Mouse (Mus musculus) midbrain, embryonic 13.5 days (tissue): ENCODE results near the gene 4933427D14Rik. TPM values are rescaled to one million over a fixed set of nuclear protein-coding genes. Genes with fewer than 3 reads are reported as not detected.

Experiments used
- ATAC-seq: fragments of 200-750 bp; cut with Nextera tagmentation; 2 replicates; pipeline ENCODE4 v1.8.0; 2017; ENCODE audit warnings: mild to moderate bottlenecking, moderate TSS enrichment, moderate library complexity
- H3K27ac ChIP-seq: fragments of 300-500 bp; sonication (generic); 2 replicates; pipeline ENCODE4 v1.5.1; 2015; ENCODE audit warnings: inconsistent platforms, mild to moderate bottlenecking, moderate library complexity
- H3K27me3 ChIP-seq: fragments of 300-500 bp; sonication (generic); 2 replicates; pipeline ENCODE4 v1.6.1; 2015; ENCODE audit warnings: mild to moderate bottlenecking, inconsistent platforms
- H3K36me3 ChIP-seq: fragments of 300-500 bp; sonication (generic); 2 replicates; pipeline ENCODE4 v1.6.1; 2015; ENCODE audit warnings: mild to moderate bottlenecking, inconsistent platforms
- H3K4me1 ChIP-seq: fragments of 300-500 bp; sonication (generic); replicated peaks from 2 replicates; pipeline ENCODE4 v1.6.1; 2015; ENCODE audit warnings: inconsistent platforms
- H3K4me2 ChIP-seq: fragments of 300-500 bp; sonication (generic); replicated peaks from 2 replicates; pipeline ENCODE4 v1.6.1; 2015; ENCODE audit warnings: moderate library complexity, mild to moderate bottlenecking, inconsistent platforms
- H3K4me3 ChIP-seq: fragments of 300-500 bp; sonication (generic); replicated peaks from 2 replicates; pipeline ENCODE4 v1.5.1; 2015; ENCODE audit warnings: mild to moderate bottlenecking, inconsistent platforms
- H3K9ac ChIP-seq: fragments of 300-500 bp; sonication (generic); replicated peaks from 2 replicates; pipeline ENCODE4 v1.6.1; 2015; ENCODE audit warnings: mild to moderate bottlenecking, inconsistent platforms
- H3K9me3 ChIP-seq: fragments of 300-500 bp; sonication (generic); 2 replicates; pipeline ENCODE4 v1.6.1; 2016; ENCODE audit warnings: mild to moderate bottlenecking, inconsistent platforms
- WGBS: fragments of 180-500 bp; shearing (Covaris S2); methylation state at CpG from one replicate; pipeline ENCODE4 v1.1.7; 2015; 5-methylcytosine and 5-hydroxymethylcytosine counted together
- polyA plus RNA-seq: library from polyadenylated mRNA; unstranded; fragments of >200 nt; fragmentation: Nextera tagmentation; extraction: Ambion mirVana; gene quantifications from 2 replicates; pipeline ENCODE4 v1.2.1, GENCODE M21; 2015

The 4933427D14Rik gene
- polyA plus RNA-seq, 1 experiment from 2014 or later, result 31.0 TPM

- H3K36me3 ChIP-seq, result no peaks in the 10 kb centered on the region
- 81% methylated on average over 4 of the region's 4 CpGs for WGBS
- ATAC-seq, result no peak
Measured at GRCm38 (mm10) chr11:72123531-72123930, 83.7 kb downstream of the 4933427D14Rik start.

GRCm38 (mm10) chr11:72120354-72120753 lies 86.9 kb downstream of the 4933427D14Rik start:
- H3K4me1 ChIP-seq, result peaks cover 9% of the 10 kb centered on the region; the same call in 1 of the 2 replicates
- ATAC-seq, result no peak
- no peaks in the 10 kb centered on the region for H3K27me3 ChIP-seq
- H3K4me3 ChIP-seq, result no peak overlapping the region
- WGBS, result 94% methylated on average over 6 of the region's 6 CpGs
- H3K36me3 ChIP-seq, result no peaks in the 10 kb centered on the region
- no peaks in the 10 kb centered on the region for H3K9me3 ChIP-seq
- H3K9ac ChIP-seq, result no peak overlapping the region
- no peak overlapping the region for H3K27ac ChIP-seq
- no peak overlapping the region for H3K4me2 ChIP-seq

More at GRCm38 (mm10) chr11:72123531-72123930, 83.7 kb downstream of the 4933427D14Rik start:
- Histone ChIP-seq H3K27ac (no peak overlapping the region), H3K4me1 (peaks cover 5% of the 10 kb centered on the region; the same call in 1 of the 2 replicates), H3K4me2 (no peak overlapping the region), H3K4me3 (no peak overlapping the region), H3K27me3 (no peaks in the 10 kb centered on the region), H3K9me3 (no peaks in the 10 kb centered on the region), H3K9ac (no peak overlapping the region)

DNA sequence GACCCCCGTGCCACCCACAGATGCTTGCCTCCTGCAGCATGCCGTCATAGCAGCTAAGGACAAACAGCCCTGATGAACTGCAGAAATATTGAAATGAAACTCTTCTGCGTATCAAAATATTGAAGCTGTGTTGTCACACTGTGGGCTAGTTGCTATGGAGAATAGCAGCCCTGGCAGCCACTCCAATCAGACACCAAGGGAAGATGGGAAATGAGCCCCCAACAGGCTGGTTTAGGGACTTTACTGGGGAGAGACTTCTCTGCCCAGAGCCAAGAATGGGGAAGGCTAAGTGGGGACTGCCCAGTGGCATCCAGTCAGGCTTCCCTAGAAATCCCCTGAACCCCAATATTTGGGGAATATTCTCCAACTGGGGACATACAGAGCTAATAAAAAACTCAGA lies 88.6 kb downstream of the 4933427D14Rik start:
- Histone ChIP-seq H3K4me2 (no peak overlapping the region), H3K9ac (no peak overlapping the region), H3K4me1 (peaks cover 9% of the 10 kb centered on the region; the same call in 1 of the 2 replicates), H3K9me3 (no peaks in the 10 kb centered on the region), H3K27ac (no peak overlapping the region), H3K4me3 (no peak overlapping the region), H3K36me3 (no peaks in the 10 kb centered on the region), H3K27me3 (no peaks in the 10 kb centered on the region)
- no peak for ATAC-seq
- 88% methylated on average over 3 of the region's 3 CpGs for WGBS

DNA sequence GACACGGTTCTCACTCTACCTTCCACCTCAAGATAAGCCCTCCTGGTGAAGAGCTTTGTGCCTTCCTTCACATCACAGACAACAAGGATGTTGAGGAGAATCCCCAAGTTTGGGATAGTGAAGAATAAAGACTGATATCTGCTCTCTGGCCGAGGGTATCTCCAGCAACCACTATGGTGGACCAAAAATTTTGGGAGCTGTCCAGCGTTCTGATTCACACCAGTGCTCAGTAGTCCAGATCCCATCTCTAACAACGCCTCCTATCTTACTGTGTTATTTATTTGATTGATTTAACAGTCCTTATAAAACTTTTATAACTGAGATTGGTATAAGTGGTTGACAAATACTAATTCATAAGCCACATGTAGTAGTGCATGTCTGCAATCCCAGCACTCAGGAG lies 94.0 kb downstream of the 4933427D14Rik start:
- 64% methylated on average over 4 of the region's 4 CpGs for WGBS
- Histone ChIP-seq H3K9ac (no peak overlapping the region), H3K27ac (no peak overlapping the region), H3K4me1 (peaks cover 9% of the 10 kb centered on the region; the same call in 1 of the 2 replicates), H3K4me2 (no peak overlapping the region), H3K27me3 (no peaks in the 10 kb centered on the region), H3K4me3 (no peak overlapping the region), H3K9me3 (no peaks in the 10 kb centered on the region), H3K36me3 (no peaks in the 10 kb centered on the region)
- no peak for ATAC-seq

DNA sequence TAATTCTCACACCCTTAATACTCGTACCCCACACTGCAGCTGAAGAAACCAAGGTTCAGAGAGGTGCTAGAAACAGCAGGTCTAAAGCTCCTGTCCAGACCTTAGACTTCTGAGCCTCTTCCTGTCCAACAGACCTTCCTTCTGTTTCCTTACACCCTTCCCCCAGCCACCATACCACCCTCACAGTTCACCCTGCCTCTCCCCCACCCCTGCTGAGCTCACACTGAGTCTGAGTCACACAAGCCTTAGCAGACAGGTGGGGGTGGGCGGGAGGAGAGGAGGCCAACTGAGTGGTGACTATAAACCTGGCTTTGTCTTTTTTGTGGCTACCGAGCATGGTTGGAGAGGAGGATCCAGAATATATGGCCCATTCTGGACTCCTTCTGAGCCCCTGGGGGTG lies 96.5 kb downstream of the 4933427D14Rik start:
- no peak overlapping the region for H3K4me2 ChIP-seq
- no peaks in the 10 kb centered on the region for H3K9me3 ChIP-seq
- ATAC-seq, result no peak
- no peak overlapping the region for H3K27ac ChIP-seq
- WGBS, result 57% methylated on average over 3 of the region's 3 CpGs
- H3K4me1 ChIP-seq, result peaks cover 4% of the 10 kb centered on the region; the same call in 1 of the 2 replicates
- no peak overlapping the region for H3K4me3 ChIP-seq
- H3K27me3 ChIP-seq, result no peaks in the 10 kb centered on the region
- H3K36me3 ChIP-seq, result no peaks in the 10 kb centered on the region
- no peak overlapping the region for H3K9ac ChIP-seq

DNA sequence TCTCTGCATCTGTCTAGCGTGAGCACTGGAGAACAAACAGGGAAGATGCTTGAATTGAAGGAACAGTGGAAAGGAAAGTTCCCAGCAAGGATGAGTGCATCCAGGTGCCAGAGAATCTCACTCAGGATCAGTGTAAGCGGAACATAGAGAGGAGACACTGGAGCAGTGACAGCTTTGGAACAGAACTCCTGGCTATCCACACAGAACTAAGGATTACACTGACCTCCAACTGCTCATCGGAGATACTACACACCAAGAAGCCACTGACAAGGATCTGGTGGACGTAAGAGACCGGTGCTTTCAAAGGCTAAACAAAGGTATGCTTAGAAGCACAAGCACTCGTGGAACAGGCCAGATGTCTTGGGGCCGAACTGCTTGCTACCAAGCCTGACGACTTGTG lies 103.0 kb downstream of the 4933427D14Rik start:
- H3K27ac ChIP-seq, result peak overlapping the region; percentile 62
- no peak overlapping the region for H3K9ac ChIP-seq
- H3K27me3 ChIP-seq, result no peaks in the 10 kb centered on the region
- 68% methylated on average over 8 of the region's 8 CpGs for WGBS
- no peak overlapping the region for H3K4me2 ChIP-seq
- no peak overlapping the region for H3K4me3 ChIP-seq
- no peak for ATAC-seq
- no peaks in the 10 kb centered on the region for H3K9me3 ChIP-seq
- H3K36me3 ChIP-seq, result no peaks in the 10 kb centered on the region
- H3K4me1 ChIP-seq, result peaks cover 11% of the 10 kb centered on the region; the same call in 1 of the 2 replicates

Other genes starting within 250 kb of the 4933427D14Rik start
- 0.43 and 0.63 TPM in 2 replicates for gene Aipl1, start 169.9 kb downstream of the 4933427D14Rik start, polyA plus RNA-seq
- gene Pimreg, start 165.4 kb downstream of the 4933427D14Rik start, polyA plus RNA-seq, result 79.0 and 80.7 TPM in 2 replicates
- 1.8 and 2.1 TPM in 2 replicates for gene Pitpnm3, start 71.7 kb downstream of the 4933427D14Rik start, polyA plus RNA-seq
- 1.6 and 1.9 TPM in 2 replicates for gene Gm43951, start 619 bp downstream of the 4933427D14Rik start, polyA plus RNA-seq
- 152 and 160 TPM in 2 replicates for gene Txndc17, start 88 bp upstream of the 4933427D14Rik start, polyA plus RNA-seq
- gene Med31, start 8.1 kb upstream of the 4933427D14Rik start, polyA plus RNA-seq, result 66.7 and 72.9 TPM in 2 replicates
- 0.69 and 0.93 TPM in 2 replicates for gene Slc13a5, start 59.8 kb upstream of the 4933427D14Rik start, polyA plus RNA-seq
- gene Xaf1, start 94.2 kb upstream of the 4933427D14Rik start, polyA plus RNA-seq, result 1.6 and 1.9 TPM in 2 replicates
- gene Fbxo39, start 107.0 kb upstream of the 4933427D14Rik start, polyA plus RNA-seq, result not detected in 2 replicates
- 6.4 and 6.8 TPM in 2 replicates for gene Tekt1, start 155.0 kb upstream of the 4933427D14Rik start, polyA plus RNA-seq
- gene Smtnl2, start 204.3 kb upstream of the 4933427D14Rik start, polyA plus RNA-seq, result 3.2 and 3.8 TPM in 2 replicates
- gene Ggt6, start 228.1 kb upstream of the 4933427D14Rik start, polyA plus RNA-seq, result not detected in 2 replicates
- 84.6 and 86.2 TPM in 2 replicates for gene Mybbp1a, start 233.9 kb upstream of the 4933427D14Rik start, polyA plus RNA-seq